Mouse (Mus musculus) hindbrain, embryonic 10.5 days (tissue): ENCODE measurements around the gene Mllt6. TPM values are rescaled to one million over a fixed set of nuclear protein-coding genes. Genes with fewer than 3 reads are reported as not detected.
"Not testable (repeated sequence)": the region's sequence is repeated elsewhere in the genome, so short reads cannot be mapped to it uniquely, and the experiment has no call there.

Experiments
- DNase-seq: peaks from one replicate; pipeline ENCODE4 v3.0.0-alpha.2; 2017; ENCODE audit warnings: low spot score
- H3K27ac ChIP-seq: fragments of 300-500 bp; sonication (generic); 2 replicates; pipeline ENCODE4 v1.5.1; 2016; ENCODE audit warnings: mild to moderate bottlenecking, moderate library complexity
- H3K27me3 ChIP-seq: fragments of 300-500 bp; sonication (generic); 2 replicates; pipeline ENCODE4 v1.6.1; 2016; ENCODE audit warnings: mild to moderate bottlenecking; ENCODE audit not compliant: poor library complexity, insufficient read depth, severe bottlenecking
- H3K36me3 ChIP-seq: fragments of 300-500 bp; sonication (generic); 2 replicates; pipeline ENCODE4 v1.6.1; 2016; ENCODE audit warnings: mild to moderate bottlenecking, moderate library complexity
- H3K4me1 ChIP-seq: fragments of 300-500 bp; sonication (generic); replicated peaks from 2 replicates; pipeline ENCODE4 v1.6.1; 2016; ENCODE audit warnings: mild to moderate bottlenecking
- H3K4me3 ChIP-seq: fragments of 300-500 bp; sonication (generic); 2 replicates; pipeline ENCODE4 v1.5.1; 2016; ENCODE audit warnings: mild to moderate bottlenecking, moderate library complexity
- H3K9me3 ChIP-seq: fragments of 300-500 bp; sonication (generic); 2 replicates; pipeline ENCODE4 v1.6.1; 2016; ENCODE audit warnings: mild to moderate bottlenecking, moderate library complexity
- WGBS: fragments of 180-500 bp; shearing (Covaris S2); methylation state at CpG from one replicate; pipeline ENCODE4 v1.1.7; 2016; 5-methylcytosine and 5-hydroxymethylcytosine counted together
- polyA plus RNA-seq: library from polyadenylated mRNA; unstranded; fragments of >200 nt; fragmentation: Nextera tagmentation; extraction: Ambion mirVana; gene quantifications from 2 replicates; pipeline ENCODE4 v1.2.1, GENCODE M21; 2016

Gene Mllt6
- polyA plus RNA-seq, 1 experiment from 2014 or later = 2.2 TPM

GRCm38 (mm10) chr11:97654210-97654609 is 9.0 kb upstream of the Mllt6 start:
- Histone ChIP-seq H3K9me3 (peaks cover 3% of the 10 kb centered on the region; the same call in 1 of the 2 replicates), H3K4me3 (no peak overlapping the region), H3K27me3 (peaks cover 6% of the 10 kb centered on the region), H3K36me3 (no peaks in the 10 kb centered on the region), H3K27ac (no peak overlapping the region), H3K4me1 (peaks cover 25% of the 10 kb centered on the region)
- no peak for DNase-seq
- 93% methylated on average over 2 of the region's 2 CpGs for WGBS

- Histone ChIP-seq H3K36me3 (no peaks in the 10 kb centered on the region), H3K9me3 (peaks cover 3% of the 10 kb centered on the region; the same call in 1 of the 2 replicates), H3K4me1 (peaks cover 42% of the 10 kb centered on the region), H3K4me3 (no peak overlapping the region), H3K27me3 (peaks cover 24% of the 10 kb centered on the region), H3K27ac (no peak overlapping the region)
- WGBS = 70% methylated on average over 14 of the region's 14 CpGs
- no peak for DNase-seq
Measured at GRCm38 (mm10) chr11:97656269-97656971, 6.8 kb upstream of the Mllt6 start.

GRCm38 (mm10) chr11:97657184-97657945 is 5.8 kb upstream of the Mllt6 start:
- Histone ChIP-seq H3K4me1 (peaks cover 52% of the 10 kb centered on the region), H3K9me3 (peaks cover 3% of the 10 kb centered on the region; the same call in 1 of the 2 replicates), H3K4me3 (no peak overlapping the region), H3K27me3 (peaks cover 34% of the 10 kb centered on the region), H3K27ac (no peak overlapping the region), H3K36me3 (no peaks in the 10 kb centered on the region)
- DNase-seq = no peak
- 44% methylated on average over 6 of the region's 6 CpGs for WGBS

GRCm38 (mm10) chr11:97657967-97658366 is 5.2 kb upstream of the Mllt6 start:
- not testable (repeated sequence) for H3K9me3 ChIP-seq, H3K36me3 ChIP-seq, DNase-seq, H3K27ac ChIP-seq, H3K4me3 ChIP-seq
- peaks cover 56% of the 10 kb centered on the region for H3K4me1 ChIP-seq
- peaks cover 38% of the 10 kb centered on the region for H3K27me3 ChIP-seq
- 91% methylated on average over 6 of the region's 6 CpGs for WGBS

- no peak overlapping the region for H3K27ac ChIP-seq
- no peaks in the 10 kb centered on the region for H3K36me3 ChIP-seq
- peaks cover 58% of the 10 kb centered on the region for H3K4me1 ChIP-seq
- H3K9me3 ChIP-seq = no peaks in the 10 kb centered on the region
- WGBS = 74% methylated on average over 11 of the region's 11 CpGs
- no peak for DNase-seq
- peaks cover 38% of the 10 kb centered on the region for H3K27me3 ChIP-seq
- peak overlapping the region; percentile 96 for H3K4me3 ChIP-seq
Measured at GRCm38 (mm10) chr11:97658751-97659266, 4.4 kb upstream of the Mllt6 start.

GRCm38 (mm10) chr11:97659267-97659989 is 3.8 kb upstream of the Mllt6 start:
- DNase-seq = peak; percentile 33
- no peaks in the 10 kb centered on the region for H3K36me3 ChIP-seq
- no peaks in the 10 kb centered on the region for H3K9me3 ChIP-seq
- H3K4me3 ChIP-seq = peak overlapping the region; percentile 96
- peaks cover 65% of the 10 kb centered on the region for H3K4me1 ChIP-seq
- H3K27ac ChIP-seq = peak overlapping the region; percentile 98
- WGBS = 14% methylated on average over 13 of the region's 13 CpGs
- H3K27me3 ChIP-seq = peaks cover 38% of the 10 kb centered on the region

GRCm38 (mm10) chr11:97659990-97660714 is 3.1 kb upstream of the Mllt6 start:
- Histone ChIP-seq H3K4me1 (peaks cover 72% of the 10 kb centered on the region), H3K4me3 (peak overlapping the region; percentile 96), H3K9me3 (no peaks in the 10 kb centered on the region), H3K27ac (peak overlapping the region; percentile 98), H3K36me3 (peaks cover 2% of the 10 kb centered on the region), H3K27me3 (peaks cover 38% of the 10 kb centered on the region)
- peak; percentile 86 for DNase-seq
- under 1% methylated on average over 78 of the region's 78 CpGs for WGBS

- Histone ChIP-seq H3K27ac (peak overlapping the region; percentile 98), H3K4me1 (peaks cover 72% of the 10 kb centered on the region), H3K4me3 (peak overlapping the region; percentile 96), H3K36me3 (peaks cover 11% of the 10 kb centered on the region), H3K27me3 (peaks cover 38% of the 10 kb centered on the region), H3K9me3 (no peaks in the 10 kb centered on the region; the same call in 1 of the 2 replicates)
- WGBS = 2% methylated on average over 27 of the region's 27 CpGs
- peak; percentile 28 for DNase-seq
Measured at GRCm38 (mm10) chr11:97660734-97661647, 2.2 kb upstream of the Mllt6 start.

GRCm38 (mm10) chr11:97661648-97662133 is 1.5 kb upstream of the Mllt6 start:
- Histone ChIP-seq H3K27ac (peak overlapping the region; percentile 98), H3K27me3 (peaks cover 38% of the 10 kb centered on the region), H3K36me3 (peaks cover 18% of the 10 kb centered on the region), H3K9me3 (no peaks in the 10 kb centered on the region; the same call in 1 of the 2 replicates), H3K4me1 (peaks cover 69% of the 10 kb centered on the region), H3K4me3 (peak overlapping the region; percentile 96)
- WGBS = under 1% methylated on average over 20 of the region's 20 CpGs
- DNase-seq = peak; percentile 55

GRCm38 (mm10) chr11:97662207-97662892 is 864 bp upstream of the Mllt6 start:
- Histone ChIP-seq H3K9me3 (no peaks in the 10 kb centered on the region; the same call in 1 of the 2 replicates), H3K27me3 (peaks cover 38% of the 10 kb centered on the region), H3K36me3 (peaks cover 24% of the 10 kb centered on the region), H3K27ac (peak overlapping the region; percentile 98), H3K4me1 (peaks cover 71% of the 10 kb centered on the region), H3K4me3 (peak overlapping the region; percentile 96)
- 1% methylated on average over 21 of the region's 21 CpGs for WGBS
- DNase-seq = peak; percentile 36
